Mouse (Mus musculus): ENCODE measurements around the gene Ssh2. TPM values are rescaled to one million over a fixed set of nuclear protein-coding genes. Genes with fewer than 3 reads are reported as not detected.

Gene Ssh2
- total RNA-seq, 1 experiment: 7.7 TPM

GRCm38 (mm10) chr11:77180886-77181285 lies 35.2 kb upstream of the Ssh2 start:
- Histone ChIP-seq H3K36me3 (ENCODE audit: control insufficient read depth, insufficient read depth, low read length, poor library complexity, severe bottlenecking) (no peaks in the 10 kb centered on the region), H3K4me3 (ENCODE audit: insufficient read depth in 1 of 2, low read depth in 1 of 2, low read length in 2 of 2, poor library complexity in 1 of 2, severe bottlenecking in 1 of 2) (no peak overlapping the region), H3K4me1 (ENCODE audit: control insufficient read depth in 2 of 2, insufficient read depth in 2 of 2, low read length in 2 of 2, poor library complexity in 1 of 2) (no peaks in the 10 kb centered on the region), H3K27ac (ENCODE audit: insufficient read depth, low read depth, low read length, poor library complexity, severe bottlenecking) (no peak overlapping the region), H3K9me3 (ENCODE audit: control insufficient read depth, insufficient read depth, low read depth, low read length) (no peaks in the 10 kb centered on the region), H3K9ac (ENCODE audit: insufficient read depth, low read depth, low read length, poor library complexity, severe bottlenecking) (no peak overlapping the region)
- in situ Hi-C loops (cut with MboI; ENCODE audit: low sequenced_read_pairs in 2 of 2, unreplicated experiment in 2 of 2): no loop called here
- DNase-seq (ENCODE audit: low read depth, low spot score): no peak
- no peak for TF ChIP-seq HCFC1 (IDR thresholded peaks at IDR 0.05; ENCODE audit: borderline replicate concordance, insufficient read depth, low read length)
- TF ChIP-seq ZC3H11A (IDR thresholded peaks at IDR 0.05; ENCODE audit: borderline replicate concordance, low read depth, low read length): no peak
- TF ChIP-seq CHD2 (IDR thresholded peaks at IDR 0.05; ENCODE audit: low read depth, low read length): no peak
- no peak for TF ChIP-seq MAFK (IDR thresholded peaks at IDR 0.05; ENCODE audit: insufficient read depth, low read depth, low read length)
- no peak for TF ChIP-seq ZNF384 (IDR thresholded peaks at IDR 0.05; ENCODE audit: low read depth, low read length)

- Histone ChIP-seq H3K9me3 (ENCODE audit: control insufficient read depth, insufficient read depth, low read depth, low read length) (no peaks in the 10 kb centered on the region), H3K9ac (ENCODE audit: insufficient read depth, low read depth, low read length, poor library complexity, severe bottlenecking) (no peak overlapping the region), H3K4me3 (ENCODE audit: insufficient read depth in 1 of 2, low read depth in 1 of 2, low read length in 2 of 2, poor library complexity in 1 of 2, severe bottlenecking in 1 of 2) (no peak overlapping the region), H3K36me3 (ENCODE audit: control insufficient read depth, insufficient read depth, low read length, poor library complexity, severe bottlenecking) (no peaks in the 10 kb centered on the region), H3K27ac (ENCODE audit: insufficient read depth, low read depth, low read length, poor library complexity, severe bottlenecking) (no peak overlapping the region), H3K4me1 (ENCODE audit: control insufficient read depth in 2 of 2, insufficient read depth in 2 of 2, low read length in 2 of 2, poor library complexity in 1 of 2) (no peaks in the 10 kb centered on the region)
- in situ Hi-C loops (cut with MboI; ENCODE audit: low sequenced_read_pairs in 2 of 2, unreplicated experiment in 2 of 2): no loop called here
- no peak for DNase-seq (ENCODE audit: low read depth, low spot score)
- no peak for TF ChIP-seq MAFK (IDR thresholded peaks at IDR 0.05; ENCODE audit: insufficient read depth, low read depth, low read length)
- no peak for TF ChIP-seq CHD2 (IDR thresholded peaks at IDR 0.05; ENCODE audit: low read depth, low read length)
- TF ChIP-seq ZNF384 (IDR thresholded peaks at IDR 0.05; ENCODE audit: low read depth, low read length): no peak
- no peak for TF ChIP-seq ZC3H11A (IDR thresholded peaks at IDR 0.05; ENCODE audit: borderline replicate concordance, low read depth, low read length)
- no peak for TF ChIP-seq HCFC1 (IDR thresholded peaks at IDR 0.05; ENCODE audit: borderline replicate concordance, insufficient read depth, low read length)
These were observed 34.6 kb upstream of the Ssh2 start for GRCm38 (mm10) chr11:77181528-77181927.

GRCm38 (mm10) chr11:77182041-77182440 lies 34.0 kb upstream of the Ssh2 start:
- Histone ChIP-seq H3K27ac (ENCODE audit: insufficient read depth, low read depth, low read length, poor library complexity, severe bottlenecking) (no peak overlapping the region), H3K4me1 (ENCODE audit: control insufficient read depth in 2 of 2, insufficient read depth in 2 of 2, low read length in 2 of 2, poor library complexity in 1 of 2) (no peaks in the 10 kb centered on the region), H3K4me3 (ENCODE audit: insufficient read depth in 1 of 2, low read depth in 1 of 2, low read length in 2 of 2, poor library complexity in 1 of 2, severe bottlenecking in 1 of 2) (no peak overlapping the region), H3K9ac (ENCODE audit: insufficient read depth, low read depth, low read length, poor library complexity, severe bottlenecking) (no peak overlapping the region), H3K9me3 (ENCODE audit: control insufficient read depth, insufficient read depth, low read depth, low read length) (no peaks in the 10 kb centered on the region), H3K36me3 (ENCODE audit: control insufficient read depth, insufficient read depth, low read length, poor library complexity, severe bottlenecking) (no peaks in the 10 kb centered on the region)
- no peak for TF ChIP-seq MAFK (IDR thresholded peaks at IDR 0.05; ENCODE audit: insufficient read depth, low read depth, low read length)
- no peak for TF ChIP-seq CHD2 (IDR thresholded peaks at IDR 0.05; ENCODE audit: low read depth, low read length)
- TF ChIP-seq ZNF384 (IDR thresholded peaks at IDR 0.05; ENCODE audit: low read depth, low read length): no peak
- no peak for TF ChIP-seq ZC3H11A (IDR thresholded peaks at IDR 0.05; ENCODE audit: borderline replicate concordance, low read depth, low read length)
- DNase-seq (ENCODE audit: low read depth, low spot score): no peak
- in situ Hi-C loops (cut with MboI; ENCODE audit: low sequenced_read_pairs in 2 of 2, unreplicated experiment in 2 of 2): no loop called here

- Histone ChIP-seq H3K4me3 (ENCODE audit: insufficient read depth in 1 of 2, low read depth in 1 of 2, low read length in 2 of 2, poor library complexity in 1 of 2, severe bottlenecking in 1 of 2) (no peak overlapping the region), H3K36me3 (ENCODE audit: control insufficient read depth, insufficient read depth, low read length, poor library complexity, severe bottlenecking) (no peaks in the 10 kb centered on the region), H3K9me3 (ENCODE audit: control insufficient read depth, insufficient read depth, low read depth, low read length) (no peaks in the 10 kb centered on the region), H3K9ac (ENCODE audit: insufficient read depth, low read depth, low read length, poor library complexity, severe bottlenecking) (no peak overlapping the region), H3K4me1 (ENCODE audit: control insufficient read depth in 2 of 2, insufficient read depth in 2 of 2, low read length in 2 of 2, poor library complexity in 1 of 2) (no peaks in the 10 kb centered on the region), H3K27ac (ENCODE audit: insufficient read depth, low read depth, low read length, poor library complexity, severe bottlenecking) (no peak overlapping the region)
- no peak for DNase-seq (ENCODE audit: low read depth, low spot score)
- in situ Hi-C loops (cut with MboI; ENCODE audit: low sequenced_read_pairs in 2 of 2, unreplicated experiment in 2 of 2): no loop called here
- TF ChIP-seq ZNF384 (IDR thresholded peaks at IDR 0.05; ENCODE audit: low read depth, low read length) (no peak), MAFK (IDR thresholded peaks at IDR 0.05; ENCODE audit: insufficient read depth, low read depth, low read length) (no peak), ZC3H11A (IDR thresholded peaks at IDR 0.05; ENCODE audit: borderline replicate concordance, low read depth, low read length) (no peak), CHD2 (IDR thresholded peaks at IDR 0.05; ENCODE audit: low read depth, low read length) (no peak), HCFC1 (IDR thresholded peaks at IDR 0.05; ENCODE audit: borderline replicate concordance, insufficient read depth, low read length) (no peak)
These were observed 33.5 kb upstream of the Ssh2 start for GRCm38 (mm10) chr11:77182616-77183015.

GRCm38 (mm10) chr11:77184926-77185325 lies 31.2 kb upstream of the Ssh2 start:
- H3K4me3 ChIP-seq (ENCODE audit: insufficient read depth in 1 of 2, low read depth in 1 of 2, low read length in 2 of 2, poor library complexity in 1 of 2, severe bottlenecking in 1 of 2): no peak overlapping the region
- H3K36me3 ChIP-seq (ENCODE audit: control insufficient read depth, insufficient read depth, low read length, poor library complexity, severe bottlenecking): no peaks in the 10 kb centered on the region
- H3K9ac ChIP-seq (ENCODE audit: insufficient read depth, low read depth, low read length, poor library complexity, severe bottlenecking): no peak overlapping the region
- in situ Hi-C loops (cut with MboI; ENCODE audit: low sequenced_read_pairs in 2 of 2, unreplicated experiment in 2 of 2): no loop called here
- H3K9me3 ChIP-seq (ENCODE audit: control insufficient read depth, insufficient read depth, low read depth, low read length): no peaks in the 10 kb centered on the region
- no peak for TF ChIP-seq ZC3H11A (IDR thresholded peaks at IDR 0.05; ENCODE audit: borderline replicate concordance, low read depth, low read length)
- TF ChIP-seq CHD2 (IDR thresholded peaks at IDR 0.05; ENCODE audit: low read depth, low read length): no peak
- TF ChIP-seq HCFC1 (IDR thresholded peaks at IDR 0.05; ENCODE audit: borderline replicate concordance, insufficient read depth, low read length): no peak
- TF ChIP-seq ZNF384 (IDR thresholded peaks at IDR 0.05; ENCODE audit: low read depth, low read length): no peak
- TF ChIP-seq MAFK (IDR thresholded peaks at IDR 0.05; ENCODE audit: insufficient read depth, low read depth, low read length): no peak
- no peak overlapping the region for H3K27ac ChIP-seq (ENCODE audit: insufficient read depth, low read depth, low read length, poor library complexity, severe bottlenecking)
- no peaks in the 10 kb centered on the region for H3K4me1 ChIP-seq (ENCODE audit: control insufficient read depth in 2 of 2, insufficient read depth in 2 of 2, low read length in 2 of 2, poor library complexity in 1 of 2)
- no peak for DNase-seq (ENCODE audit: low read depth, low spot score)

Measured in ES-E14 (cell line).